Mouse (Mus musculus): Measurements from ENCODE around the gene Ccnb1. TPM values are rescaled to one million over a fixed set of nuclear protein-coding genes. Genes with fewer than 3 reads are reported as not detected.
"Not testable (repeated sequence)": the region's sequence is repeated elsewhere in the genome, so short reads cannot be mapped to it uniquely, and the experiment has no call there.

The Ccnb1 gene
- polyA plus RNA-seq, 1 experiment from 2014 or later = 411 TPM

- H3K27ac ChIP-seq (replicated peaks) = no peak overlapping the region
- DNase-seq (ENCODE audit: low spot score) = no peak
- 88% methylated on average over 6 of the region's 6 CpGs for WGBS
- peaks cover 23% of the 10 kb centered on the region for H3K36me3 ChIP-seq (replicated peaks)
- 0 out of 2 replicates have a peak, but pooled peaks cover 5% of the 10 kb centered on the region for H3K9me3 ChIP-seq
- no peak overlapping the region for H3K4me3 ChIP-seq
- H3K27me3 ChIP-seq (replicated peaks; ENCODE audit: low read depth, poor library complexity, severe bottlenecking) = no peaks in the 10 kb centered on the region
- H3K4me1 ChIP-seq = no peaks in the 10 kb centered on the region
Measured at GRCm38 (mm10) chr13:100797171-100797570, 10.8 kb upstream of the Ccnb1 start.

GRCm38 (mm10) chr13:100789083-100789482, 2.7 kb upstream of the Ccnb1 start:
- Histone ChIP-seq H3K27ac (replicated peaks) (no peak overlapping the region), H3K9me3 (no peaks in the 10 kb centered on the region), H3K4me3 (no peak overlapping the region), H3K4me1 (peaks cover 15% of the 10 kb centered on the region), H3K36me3 (replicated peaks) (peaks cover 12% of the 10 kb centered on the region), H3K27me3 (replicated peaks; ENCODE audit: low read depth, poor library complexity, severe bottlenecking) (no peaks in the 10 kb centered on the region)
- WGBS = 83% methylated on average over 3 of the region's 3 CpGs
- no peak for DNase-seq (ENCODE audit: low spot score)

GRCm38 (mm10) chr13:100788057-100788456, 1.7 kb upstream of the Ccnb1 start:
- Histone ChIP-seq H3K4me1 (peaks cover 22% of the 10 kb centered on the region), H3K36me3 (replicated peaks) (peaks cover 22% of the 10 kb centered on the region)
- H3K27me3 ChIP-seq (replicated peaks; ENCODE audit: low read depth, poor library complexity, severe bottlenecking); H3K4me3 ChIP-seq; DNase-seq (ENCODE audit: low spot score); H3K27ac ChIP-seq (replicated peaks); H3K9me3 ChIP-seq: not testable (repeated sequence)
- WGBS = 98% methylated on average over 13 of the region's 14 CpGs

- WGBS = 68% methylated on average over 6 of the region's 6 CpGs
- no peak for DNase-seq (ENCODE audit: low spot score)
- Histone ChIP-seq H3K36me3 (replicated peaks) (peaks cover 28% of the 10 kb centered on the region), H3K27me3 (replicated peaks; ENCODE audit: low read depth, poor library complexity, severe bottlenecking) (no peaks in the 10 kb centered on the region), H3K27ac (replicated peaks) (no peak overlapping the region), H3K9me3 (no peaks in the 10 kb centered on the region), H3K4me3 (0 out of 2 replicates have a peak overlapping the region, but pooled peaks have one; percentile 6), H3K4me1 (peaks cover 22% of the 10 kb centered on the region)
Measured at GRCm38 (mm10) chr13:100787316-100788010, 1.1 kb upstream of the Ccnb1 start.

- H3K4me1 ChIP-seq = peaks cover 22% of the 10 kb centered on the region
- peaks cover 43% of the 10 kb centered on the region for H3K36me3 ChIP-seq (replicated peaks)
- WGBS = under 1% methylated on average over 30 of the region's 30 CpGs
- peak; percentile 34 for DNase-seq (ENCODE audit: low spot score)
- H3K27ac ChIP-seq (replicated peaks) = peak overlapping the region; percentile 98
- no peaks in the 10 kb centered on the region for H3K9me3 ChIP-seq
- no peaks in the 10 kb centered on the region for H3K27me3 ChIP-seq (replicated peaks; ENCODE audit: low read depth, poor library complexity, severe bottlenecking)
- H3K4me3 ChIP-seq = peak overlapping the region; percentile 94
Measured at GRCm38 (mm10) chr13:100785806-100786413, 460 bp downstream of the Ccnb1 start.

GRCm38 (mm10) chr13:100777491-100777890, 8.9 kb downstream of the Ccnb1 start:
- 80% methylated on average over 3 of the region's 3 CpGs for WGBS

GRCm38 (mm10) chr13:100776710-100777109, 9.7 kb downstream of the Ccnb1 start:
- Histone ChIP-seq H3K27ac (replicated peaks) (no peak overlapping the region), H3K4me3 (0 out of 2 replicates have a peak overlapping the region, but pooled peaks have one; percentile 98), H3K27me3 (replicated peaks; ENCODE audit: low read depth, poor library complexity, severe bottlenecking) (no peaks in the 10 kb centered on the region), H3K4me1 (peaks cover 22% of the 10 kb centered on the region), H3K36me3 (replicated peaks) (peaks cover 69% of the 10 kb centered on the region), H3K9me3 (no peaks in the 10 kb centered on the region)
- 68% methylated on average over 6 of the region's 6 CpGs for WGBS
- no peak for DNase-seq (ENCODE audit: low spot score)

More at GRCm38 (mm10) chr13:100777491-100777890, 8.9 kb downstream of the Ccnb1 start:
- H3K9me3 ChIP-seq = no peaks in the 10 kb centered on the region
- no peak for DNase-seq (ENCODE audit: low spot score)
- H3K27ac ChIP-seq (replicated peaks) = no peak overlapping the region
- no peak overlapping the region for H3K4me3 ChIP-seq
- peaks cover 22% of the 10 kb centered on the region for H3K4me1 ChIP-seq
- no peaks in the 10 kb centered on the region for H3K27me3 ChIP-seq (replicated peaks; ENCODE audit: low read depth, poor library complexity, severe bottlenecking)
- peaks cover 69% of the 10 kb centered on the region for H3K36me3 ChIP-seq (replicated peaks)

- peak overlapping the region; percentile 84 for H3K27ac ChIP-seq (replicated peaks)
- peaks cover 69% of the 10 kb centered on the region for H3K36me3 ChIP-seq (replicated peaks)
- no peaks in the 10 kb centered on the region for H3K9me3 ChIP-seq
- peak overlapping the region; percentile 98 for H3K4me3 ChIP-seq
- no peak for DNase-seq (ENCODE audit: low spot score)
- WGBS = 19% methylated on average over 8 of the region's 8 CpGs
- H3K4me1 ChIP-seq = peaks cover 22% of the 10 kb centered on the region
- no peaks in the 10 kb centered on the region for H3K27me3 ChIP-seq (replicated peaks; ENCODE audit: low read depth, poor library complexity, severe bottlenecking)
Measured at GRCm38 (mm10) chr13:100776056-100776419, 10.3 kb downstream of the Ccnb1 start.

GRCm38 (mm10) chr13:100775252-100776055, 10.9 kb downstream of the Ccnb1 start, which contains the start of gene Cenph:
Cenph (minus strand) TSS chr13:100775899.
- H3K36me3 ChIP-seq (replicated peaks) = peaks cover 69% of the 10 kb centered on the region
- H3K27ac ChIP-seq (replicated peaks) = peak within 1 kb of the TSS; percentile 84

GRCm38 (mm10) chr13:100774704-100775103, 11.7 kb downstream of the Ccnb1 start:
- peak overlapping the region; percentile 84 for H3K27ac ChIP-seq (replicated peaks)

More at GRCm38 (mm10) chr13:100775252-100776055, 10.9 kb downstream of the Ccnb1 start, which contains the start of gene Cenph:
- Histone ChIP-seq H3K27me3 (replicated peaks; ENCODE audit: low read depth, poor library complexity, severe bottlenecking) (no peaks in the 10 kb centered on the region), H3K4me1 (peaks cover 22% of the 10 kb centered on the region), H3K4me3 (peak within 1 kb of the TSS; percentile 98), H3K9me3 (no peaks in the 10 kb centered on the region)
- DNase-seq (ENCODE audit: low spot score) = peak; percentile 93
- WGBS = under 1% methylated on average over 46 of the region's 46 CpGs

GRCm38 (mm10) chr13:100755329-100755728, 31.0 kb downstream of the Ccnb1 start:
- WGBS = 91% methylated on average over 2 of the region's 2 CpGs

More at GRCm38 (mm10) chr13:100774704-100775103, 11.7 kb downstream of the Ccnb1 start:
- peaks cover 69% of the 10 kb centered on the region for H3K36me3 ChIP-seq (replicated peaks)
- H3K4me1 ChIP-seq = peaks cover 22% of the 10 kb centered on the region
- no peak for DNase-seq (ENCODE audit: low spot score)
- no peaks in the 10 kb centered on the region for H3K9me3 ChIP-seq
- H3K4me3 ChIP-seq = peak overlapping the region; percentile 98
- no peaks in the 10 kb centered on the region for H3K27me3 ChIP-seq (replicated peaks; ENCODE audit: low read depth, poor library complexity, severe bottlenecking)

GRCm38 (mm10) chr13:100754186-100754585, 32.2 kb downstream of the Ccnb1 start:
- H3K4me1 ChIP-seq = no peaks in the 10 kb centered on the region
- 73% methylated on average over 4 of the region's 4 CpGs for WGBS
- DNase-seq (ENCODE audit: low spot score) = no peak

More at GRCm38 (mm10) chr13:100755329-100755728, 31.0 kb downstream of the Ccnb1 start:
- H3K27ac ChIP-seq (replicated peaks) = no peak overlapping the region
- peaks cover 15% of the 10 kb centered on the region for H3K36me3 ChIP-seq (replicated peaks)
- DNase-seq (ENCODE audit: low spot score) = no peak
- H3K27me3 ChIP-seq (replicated peaks; ENCODE audit: low read depth, poor library complexity, severe bottlenecking) = no peaks in the 10 kb centered on the region
- H3K4me1 ChIP-seq = no peaks in the 10 kb centered on the region
- H3K4me3 ChIP-seq = no peak overlapping the region
- H3K9me3 ChIP-seq = no peaks in the 10 kb centered on the region

More at GRCm38 (mm10) chr13:100754186-100754585, 32.2 kb downstream of the Ccnb1 start:
- no peaks in the 10 kb centered on the region for H3K9me3 ChIP-seq
- H3K4me3 ChIP-seq = no peak overlapping the region
- H3K36me3 ChIP-seq (replicated peaks) = peaks cover 4% of the 10 kb centered on the region
- no peaks in the 10 kb centered on the region for H3K27me3 ChIP-seq (replicated peaks; ENCODE audit: low read depth, poor library complexity, severe bottlenecking)
- no peak overlapping the region for H3K27ac ChIP-seq (replicated peaks)

All from embryonic facial prominence, embryonic 10.5 days (tissue).